Mouse (Mus musculus): ENCODE measurements around the gene Cenpb. TPM values are rescaled to one million over a fixed set of nuclear protein-coding genes. Genes with fewer than 3 reads are reported as not detected.

Gene Cenpb
- polyA plus RNA-seq, 1 experiment from 2014 or later: 12.6 TPM

- peaks cover 14% of the 10 kb centered on the region; the same call in 1 of the 2 replicates for H3K4me1 ChIP-seq
- WGBS: 1% methylated on average over 50 of the region's 50 CpGs
- H3K36me3 ChIP-seq: 0 out of 2 replicates have a peak, but pooled peaks cover 5% of the 10 kb centered on the region
- peak overlapping the region; percentile 58 for H3K4me2 ChIP-seq (replicated peaks)
- ATAC-seq (ENCODE audit: insufficient number of reproducible peaks, insufficient read depth, low FRiP score, low TSS enrichment): peak; percentile 95
- peak overlapping the region; percentile 64 for H3K9ac ChIP-seq
- no peaks in the 10 kb centered on the region for H3K9me3 ChIP-seq
- peak overlapping the region; percentile 89 for H3K27ac ChIP-seq
- H3K27me3 ChIP-seq: no peaks in the 10 kb centered on the region
- H3K4me3 ChIP-seq: peak overlapping the region; percentile 57
Measured at GRCm38 (mm10) chr2:131209969-131210792, 30.3 kb upstream of the Cenpb start.

- peak overlapping the region; percentile 57 for H3K4me3 ChIP-seq
- peak overlapping the region; percentile 64 for H3K9ac ChIP-seq
- 0 out of 2 replicates have a peak, but pooled peaks cover 5% of the 10 kb centered on the region for H3K36me3 ChIP-seq
- H3K27me3 ChIP-seq: no peaks in the 10 kb centered on the region
- peaks cover 19% of the 10 kb centered on the region; the same call in 1 of the 2 replicates for H3K4me1 ChIP-seq
- H3K27ac ChIP-seq: peak overlapping the region; percentile 89
- no peaks in the 10 kb centered on the region for H3K9me3 ChIP-seq
- no peak for ATAC-seq (ENCODE audit: insufficient number of reproducible peaks, insufficient read depth, low FRiP score, low TSS enrichment)
- H3K4me2 ChIP-seq (replicated peaks): peak overlapping the region; percentile 58
- 73% methylated on average over 4 of the region's 4 CpGs for WGBS
Measured at GRCm38 (mm10) chr2:131209125-131209795, 29.4 kb upstream of the Cenpb start.

- H3K27ac ChIP-seq: no peak overlapping the region
- peaks cover 22% of the 10 kb centered on the region; the same call in 1 of the 2 replicates for H3K4me1 ChIP-seq
- no peak overlapping the region for H3K9ac ChIP-seq
- H3K4me3 ChIP-seq: no peak overlapping the region
- no peaks in the 10 kb centered on the region for H3K9me3 ChIP-seq
- no peak for ATAC-seq (ENCODE audit: insufficient number of reproducible peaks, insufficient read depth, low FRiP score, low TSS enrichment)
- no peaks in the 10 kb centered on the region for H3K27me3 ChIP-seq
- WGBS: 91% methylated on average over 2 of the region's 2 CpGs
- H3K4me2 ChIP-seq (replicated peaks): no peak overlapping the region
- H3K36me3 ChIP-seq: 0 out of 2 replicates have a peak, but pooled peaks cover 5% of the 10 kb centered on the region
Measured at GRCm38 (mm10) chr2:131208356-131208755, 28.5 kb upstream of the Cenpb start.

GRCm38 (mm10) chr2:131206778-131207177 lies 26.9 kb upstream of the Cenpb start, which contains the start of gene Ap5s1:
Gene Ap5s1, plus strand, starts transcription at chr2:131207078.
- Histone ChIP-seq H3K9ac (no peak within 1 kb of the TSS), H3K4me3 (no peak within 1 kb of the TSS), H3K36me3 (no peaks in the 10 kb centered on the region), H3K27me3 (no peaks in the 10 kb centered on the region), H3K4me1 (peaks cover 22% of the 10 kb centered on the region; the same call in 1 of the 2 replicates), H3K27ac (no peak within 1 kb of the TSS), H3K4me2 (replicated peaks) (no peak within 1 kb of the TSS), H3K9me3 (no peaks in the 10 kb centered on the region)
- WGBS: 72% methylated on average over 4 of the region's 4 CpGs
- ATAC-seq (ENCODE audit: insufficient number of reproducible peaks, insufficient read depth, low FRiP score, low TSS enrichment): no peak

GRCm38 (mm10) chr2:131205521-131206182 lies 25.8 kb upstream of the Cenpb start:
- H3K36me3 ChIP-seq: no peaks in the 10 kb centered on the region
- no peaks in the 10 kb centered on the region for H3K9me3 ChIP-seq
- no peaks in the 10 kb centered on the region for H3K27me3 ChIP-seq
- no peak overlapping the region for H3K9ac ChIP-seq
- WGBS: 83% methylated on average over 8 of the region's 8 CpGs
- H3K27ac ChIP-seq: no peak overlapping the region
- H3K4me3 ChIP-seq: no peak overlapping the region
- H3K4me1 ChIP-seq: peaks cover 16% of the 10 kb centered on the region; the same call in 1 of the 2 replicates
- no peak for ATAC-seq (ENCODE audit: insufficient number of reproducible peaks, insufficient read depth, low FRiP score, low TSS enrichment)
- H3K4me2 ChIP-seq (replicated peaks): no peak overlapping the region

- Histone ChIP-seq H3K9me3 (no peaks in the 10 kb centered on the region), H3K4me1 (peaks cover 13% of the 10 kb centered on the region; the same call in 1 of the 2 replicates), H3K36me3 (peaks cover 6% of the 10 kb centered on the region), H3K4me3 (no peak overlapping the region), H3K9ac (no peak overlapping the region), H3K4me2 (replicated peaks) (no peak overlapping the region), H3K27me3 (no peaks in the 10 kb centered on the region), H3K27ac (peak overlapping the region; percentile 70)
- ATAC-seq (ENCODE audit: insufficient number of reproducible peaks, insufficient read depth, low FRiP score, low TSS enrichment): peak; percentile 57; the same call in 1 of the 2 replicates
- WGBS: 34% methylated on average over 7 of the region's 7 CpGs
Measured at GRCm38 (mm10) chr2:131204410-131204981, 24.6 kb upstream of the Cenpb start.

- WGBS: 78% methylated on average over 6 of the region's 6 CpGs
- ATAC-seq (ENCODE audit: insufficient number of reproducible peaks, insufficient read depth, low FRiP score, low TSS enrichment): no peak
- Histone ChIP-seq H3K27ac (peak overlapping the region; percentile 47; the same call in 1 of the 2 replicates), H3K4me1 (peaks cover 8% of the 10 kb centered on the region; the same call in 1 of the 2 replicates), H3K4me2 (replicated peaks) (no peak overlapping the region), H3K27me3 (no peaks in the 10 kb centered on the region), H3K9me3 (no peaks in the 10 kb centered on the region), H3K36me3 (peaks cover 6% of the 10 kb centered on the region), H3K4me3 (no peak overlapping the region), H3K9ac (no peak overlapping the region)
Measured at GRCm38 (mm10) chr2:131203816-131204409, 24.0 kb upstream of the Cenpb start.

- Histone ChIP-seq H3K9ac (no peak overlapping the region), H3K27ac (no peak overlapping the region), H3K4me1 (peaks cover 8% of the 10 kb centered on the region; the same call in 1 of the 2 replicates), H3K4me3 (no peak overlapping the region), H3K27me3 (no peaks in the 10 kb centered on the region), H3K36me3 (peaks cover 18% of the 10 kb centered on the region), H3K4me2 (replicated peaks) (no peak overlapping the region), H3K9me3 (no peaks in the 10 kb centered on the region)
- ATAC-seq (ENCODE audit: insufficient number of reproducible peaks, insufficient read depth, low FRiP score, low TSS enrichment): no peak
- 86% methylated on average over 3 of the region's 3 CpGs for WGBS
Measured at GRCm38 (mm10) chr2:131201262-131201661, 21.4 kb upstream of the Cenpb start.

- no peak for ATAC-seq (ENCODE audit: insufficient number of reproducible peaks, insufficient read depth, low FRiP score, low TSS enrichment)
- Histone ChIP-seq H3K36me3 (peaks cover 18% of the 10 kb centered on the region), H3K9ac (no peak overlapping the region), H3K4me2 (replicated peaks) (no peak overlapping the region), H3K9me3 (no peaks in the 10 kb centered on the region), H3K4me3 (no peak overlapping the region), H3K4me1 (peaks cover 8% of the 10 kb centered on the region; the same call in 1 of the 2 replicates), H3K27me3 (no peaks in the 10 kb centered on the region), H3K27ac (no peak overlapping the region)
- 74% methylated on average over 2 of the region's 2 CpGs for WGBS
Measured at GRCm38 (mm10) chr2:131200710-131201109, 20.8 kb upstream of the Cenpb start.

GRCm38 (mm10) chr2:131196606-131197316 lies 16.9 kb upstream of the Cenpb start:
- 92% methylated on average over 16 of the region's 16 CpGs for WGBS

More at GRCm38 (mm10) chr2:131196606-131197316, 16.9 kb upstream of the Cenpb start:
- H3K27ac ChIP-seq: no peak overlapping the region
- H3K4me1 ChIP-seq: no peaks in the 10 kb centered on the region
- no peak overlapping the region for H3K4me3 ChIP-seq
- no peak for ATAC-seq (ENCODE audit: insufficient number of reproducible peaks, insufficient read depth, low FRiP score, low TSS enrichment)
- H3K27me3 ChIP-seq: no peaks in the 10 kb centered on the region
- no peak overlapping the region for H3K9ac ChIP-seq
- H3K36me3 ChIP-seq: peaks cover 54% of the 10 kb centered on the region
- H3K9me3 ChIP-seq: no peaks in the 10 kb centered on the region
- no peak overlapping the region for H3K4me2 ChIP-seq (replicated peaks)

Measured in embryonic facial prominence, embryonic 12.5 days (tissue).